In genomic region chr1:25079395-25079794, GRCm38 (mm10) we compare ENCODE assay signal across 30 mouse cellular contexts.
"Had no signal": no experiment of that assay in that cellular context is flagged by ENCODE, and none has a peak within 500 bp of the region (broad histone marks: within the 10 kb centered on the region; RNA-seq: fewer than 3 reads in every experiment).

No protein-coding gene starts in this region.

- DNase-seq: left cerebral cortex, postnatal 4 days; liver; liver, embryonic 13.5 days; liver, postnatal 0 days; lung, adult 18-20 months; lung, adult 2 months; lung, embryonic 14.5 days; lung, postnatal 10 days; lung, postnatal 14 days; lung, postnatal 36 days; lung, postnatal 4 days; midbrain, embryonic 14.5 days had no signal

- H3K4me3 ChIP-seq: limb, embryonic 10.5 days; limb, embryonic 12.5 days; limb, embryonic 13.5 days; limb, embryonic 15.5 days; liver, embryonic 12.5 days; liver, embryonic 13.5 days; liver, embryonic 15.5 days; lung, embryonic 15.5 days; megakaryocyte, embryonic 14.5 days; midbrain, embryonic 10.5 days; midbrain, embryonic 12.5 days; midbrain, embryonic 13.5 days; myocyte; neural tube, embryonic 12.5 days had no signal

- H3K27me3 ChIP-seq: limb, embryonic 12.5 days; limb, embryonic 13.5 days; limb, embryonic 15.5 days; liver, embryonic 12.5 days; liver, embryonic 13.5 days; liver, embryonic 15.5 days; lung, embryonic 15.5 days; megakaryocyte, embryonic 14.5 days; midbrain, embryonic 12.5 days; midbrain, embryonic 13.5 days; neural tube, embryonic 12.5 days had no signal

- H3K9me3 ChIP-seq: limb, embryonic 10.5 days; limb, embryonic 12.5 days; limb, embryonic 13.5 days; limb, embryonic 15.5 days; liver, embryonic 12.5 days; liver, embryonic 13.5 days; liver, embryonic 15.5 days; lung, embryonic 15.5 days; midbrain, embryonic 10.5 days; midbrain, embryonic 12.5 days; midbrain, embryonic 13.5 days; neural tube, embryonic 12.5 days had no signal

- H3K36me3 ChIP-seq: limb, embryonic 10.5 days; limb, embryonic 12.5 days; limb, embryonic 13.5 days; limb, embryonic 15.5 days; liver, embryonic 12.5 days; liver, embryonic 13.5 days; liver, embryonic 15.5 days; lung, embryonic 15.5 days; midbrain, embryonic 10.5 days; midbrain, embryonic 12.5 days; midbrain, embryonic 13.5 days; neural tube, embryonic 12.5 days had no signal

- H3K4me1 ChIP-seq: limb, embryonic 10.5 days; limb, embryonic 12.5 days; limb, embryonic 13.5 days; limb, embryonic 15.5 days; liver, embryonic 12.5 days; liver, embryonic 13.5 days; liver, embryonic 15.5 days; lung, embryonic 15.5 days; megakaryocyte, embryonic 14.5 days; neural tube, embryonic 12.5 days had no signal

- H3K9ac ChIP-seq: limb, embryonic 12.5 days; limb, embryonic 13.5 days; limb, embryonic 15.5 days; liver, embryonic 12.5 days; liver, embryonic 13.5 days; liver, embryonic 14.5 days; liver, embryonic 15.5 days; liver, postnatal 0 days; lung, embryonic 14.5 days; lung, embryonic 15.5 days; midbrain, embryonic 12.5 days; midbrain, embryonic 13.5 days; neural tube, embryonic 12.5 days had no signal

- ATAC-seq: liver, embryonic 12.5 days; liver, postnatal 0 days; lung, postnatal 0 days; midbrain, embryonic 13.5 days; midbrain, embryonic 16.5 days had no signal

- H3K27ac ChIP-seq: limb, embryonic 10.5 days; limb, embryonic 12.5 days; limb, embryonic 13.5 days; limb, embryonic 15.5 days; liver, embryonic 12.5 days; liver, embryonic 13.5 days; liver, embryonic 14.5 days; liver, embryonic 15.5 days; lung, embryonic 15.5 days; macrophage; midbrain, embryonic 10.5 days; midbrain, embryonic 12.5 days; midbrain, embryonic 13.5 days; neural tube, embryonic 12.5 days had no signal

- H3K4me2 ChIP-seq: limb, embryonic 12.5 days; limb, embryonic 13.5 days; limb, embryonic 15.5 days; liver, embryonic 11.5 days; liver, embryonic 12.5 days; liver, embryonic 13.5 days; liver, embryonic 15.5 days; lung, embryonic 14.5 days; lung, embryonic 15.5 days; midbrain, embryonic 12.5 days; midbrain, embryonic 13.5 days; neural tube, embryonic 12.5 days had no signal
